Mouse (Mus musculus) hindbrain, embryonic 12.5 days (tissue): ENCODE results near the gene 9330161L09Rik. TPM values are rescaled to one million over a fixed set of nuclear protein-coding genes. Genes with fewer than 3 reads are reported as not detected.

Experiments used
- ATAC-seq: fragments of 200-750 bp; cut with Nextera tagmentation; 2 replicates; pipeline ENCODE4 v1.8.0; 2017; ENCODE audit warnings: moderate TSS enrichment; ENCODE audit not compliant: low FRiP score
- H3K27ac ChIP-seq: fragments of 300-500 bp; sonication (generic); 2 replicates; pipeline ENCODE4 v1.5.1; 2016; ENCODE audit warnings: mild to moderate bottlenecking
- H3K27me3 ChIP-seq: fragments of 300-500 bp; sonication (generic); 2 replicates; pipeline ENCODE4 v1.6.1; 2016; ENCODE audit warnings: mild to moderate bottlenecking
- H3K36me3 ChIP-seq: fragments of 300-500 bp; sonication (generic); 2 replicates; pipeline ENCODE4 v1.6.1; 2016; ENCODE audit warnings: mild to moderate bottlenecking
- H3K4me1 ChIP-seq: fragments of 300-500 bp; sonication (generic); 2 replicates; pipeline ENCODE4 v1.6.1; 2016
- H3K4me2 ChIP-seq: fragments of 300-500 bp; sonication (generic); replicated peaks from 2 replicates; pipeline ENCODE4 v1.6.1; 2016; ENCODE audit warnings: mild to moderate bottlenecking
- H3K4me3 ChIP-seq: fragments of 300-500 bp; sonication (generic); 2 replicates; pipeline ENCODE4 v1.5.1; 2016; ENCODE audit warnings: mild to moderate bottlenecking
- H3K9ac ChIP-seq: fragments of 300-500 bp; sonication (generic); 2 replicates; pipeline ENCODE4 v1.6.1; 2016; ENCODE audit warnings: mild to moderate bottlenecking, moderate library complexity
- H3K9me3 ChIP-seq: fragments of 300-500 bp; sonication (generic); replicated peaks from 2 replicates; pipeline ENCODE4 v1.6.1; 2016; ENCODE audit warnings: mild to moderate bottlenecking
- whole genome bisulfite sequencing: fragments of 180-500 bp; shearing (Covaris S2); methylation state at CpG from one replicate; pipeline ENCODE4 v1.1.7; 2016; 5-methylcytosine and 5-hydroxymethylcytosine counted together
- polyA plus RNA-seq: library from polyadenylated mRNA; unstranded; fragments of >200 nt; fragmentation: Nextera tagmentation; extraction: Ambion mirVana; gene quantifications from 2 replicates; pipeline ENCODE4 v1.2.1, GENCODE M21; 2016

9330161L09Rik gene
- polyA plus RNA-seq, 1 experiment from 2014 or later = 0.79 TPM

DNA sequence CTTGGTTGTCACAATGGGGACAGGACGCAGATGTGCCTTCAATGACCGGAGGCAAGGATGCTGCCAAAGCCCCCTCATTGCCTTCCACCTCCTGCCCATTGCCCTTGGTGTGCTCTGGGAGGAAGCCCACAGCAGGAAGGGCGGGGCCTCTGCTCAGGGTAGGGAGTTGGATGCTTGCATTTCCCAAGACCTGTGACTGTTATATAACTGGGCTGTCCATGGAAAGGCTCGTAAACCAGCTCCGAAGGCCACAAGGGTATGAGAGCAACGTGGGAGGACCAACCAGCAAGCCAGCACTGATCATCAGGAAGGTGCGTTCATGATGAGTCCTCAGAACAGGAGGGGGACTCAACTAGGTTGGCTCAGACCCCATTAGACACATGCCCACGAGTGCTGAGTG lies 46.8 kb downstream of the 9330161L09Rik start:
- no peak for ATAC-seq
- 80% methylated on average over 8 of the region's 8 CpGs for WGBS
- H3K27ac ChIP-seq = no peak overlapping the region
- no peaks in the 10 kb centered on the region for H3K27me3 ChIP-seq
- no peaks in the 10 kb centered on the region for H3K36me3 ChIP-seq
- H3K4me2 ChIP-seq = no peak overlapping the region
- no peak overlapping the region for H3K9ac ChIP-seq
- H3K4me3 ChIP-seq = no peak overlapping the region
- peaks cover 6% of the 10 kb centered on the region; the same call in 1 of the 2 replicates for H3K4me1 ChIP-seq
- H3K9me3 ChIP-seq = no peaks in the 10 kb centered on the region

DNA sequence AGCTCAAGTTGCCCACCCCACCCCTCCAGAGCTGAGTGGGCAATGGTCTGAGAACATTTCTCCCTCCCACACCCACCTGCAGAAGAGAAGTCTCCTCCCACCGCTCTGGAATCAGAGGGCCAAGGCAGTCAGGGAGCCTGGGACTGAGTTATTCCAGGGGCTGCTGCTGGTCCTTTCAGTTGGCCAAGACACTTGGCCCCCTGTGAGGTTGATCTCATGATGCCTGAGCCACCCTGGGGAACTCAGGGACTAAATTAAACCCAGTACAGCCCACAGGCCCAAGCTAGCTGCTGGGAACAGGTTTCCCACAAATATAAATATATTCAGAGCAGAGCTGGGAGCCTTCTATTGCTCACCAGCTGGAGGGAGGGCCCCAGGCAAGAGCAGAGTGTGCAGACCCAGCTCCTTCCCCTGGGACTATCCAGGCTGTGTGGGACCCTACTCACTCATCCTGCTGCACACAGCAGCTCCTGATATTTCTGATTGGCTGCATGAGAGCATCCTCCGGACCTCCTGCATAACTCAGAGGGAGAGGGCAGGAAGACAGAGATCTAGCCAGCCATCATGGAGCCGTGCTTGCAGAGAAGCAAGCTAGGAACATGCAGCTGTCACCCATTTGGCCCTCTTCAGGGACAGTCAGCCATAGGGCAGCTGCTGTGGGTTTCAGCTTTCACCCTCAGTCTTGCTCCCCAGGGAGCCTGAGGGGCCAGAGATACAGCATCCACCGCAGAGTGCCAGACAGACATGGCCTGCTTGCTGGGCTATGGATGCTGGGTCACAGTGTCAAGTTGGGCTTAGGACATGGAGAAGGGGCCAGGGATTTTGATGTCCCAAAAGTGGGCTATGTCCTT lies 48.4 kb downstream of the 9330161L09Rik start:
- H3K27ac ChIP-seq = no peak overlapping the region
- H3K27me3 ChIP-seq = no peaks in the 10 kb centered on the region
- no peaks in the 10 kb centered on the region for H3K36me3 ChIP-seq
- no peak overlapping the region for H3K9ac ChIP-seq
- no peaks in the 10 kb centered on the region for H3K9me3 ChIP-seq
- peaks cover 6% of the 10 kb centered on the region; the same call in 1 of the 2 replicates for H3K4me1 ChIP-seq
- 53% methylated on average over 4 of the region's 4 CpGs for WGBS
- H3K4me3 ChIP-seq = no peak overlapping the region
- no peak overlapping the region for H3K4me2 ChIP-seq
- ATAC-seq = peak; percentile 43; the same call in 1 of the 2 replicates

DNA sequence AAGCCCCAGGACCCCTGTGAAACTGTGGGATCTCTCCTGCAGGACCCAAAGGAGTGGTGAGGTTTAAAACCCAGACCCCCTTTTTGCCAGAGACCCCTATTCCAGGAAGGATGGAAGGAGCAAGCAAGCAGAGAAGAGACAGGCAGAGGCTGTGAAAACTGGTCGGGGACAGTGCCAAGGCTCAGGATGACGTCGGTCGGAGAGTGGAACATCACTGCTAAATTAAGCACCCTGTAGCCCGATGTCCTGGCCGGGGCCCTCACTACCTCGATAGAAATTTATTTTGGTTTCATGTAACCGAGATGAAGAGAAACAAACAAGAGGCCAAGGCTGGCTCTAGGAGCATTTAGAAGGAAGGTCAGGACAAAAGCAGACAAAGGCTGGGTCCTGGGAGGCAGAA lies 49.4 kb downstream of the 9330161L09Rik start:
- H3K9me3 ChIP-seq = no peaks in the 10 kb centered on the region
- no peaks in the 10 kb centered on the region for H3K27me3 ChIP-seq
- H3K4me3 ChIP-seq = no peak overlapping the region
- no peak for ATAC-seq
- H3K4me2 ChIP-seq = no peak overlapping the region
- no peak overlapping the region for H3K9ac ChIP-seq
- WGBS = 78% methylated on average over 8 of the region's 8 CpGs
- H3K36me3 ChIP-seq = no peaks in the 10 kb centered on the region
- H3K4me1 ChIP-seq = peaks cover 12% of the 10 kb centered on the region; the same call in 1 of the 2 replicates
- H3K27ac ChIP-seq = no peak overlapping the region

Other genes starting within 250 kb of the 9330161L09Rik start
- gene Prima1, start 165.7 kb downstream of the 9330161L09Rik start, polyA plus RNA-seq = 0.80 and 1.6 TPM in 2 replicates
- 13.6 and 14.4 TPM in 2 replicates for gene Fam181a, start 96.8 kb downstream of the 9330161L09Rik start, polyA plus RNA-seq
- gene Asb2, start 51.8 kb downstream of the 9330161L09Rik start, polyA plus RNA-seq = 0.71 and 2.0 TPM in 2 replicates
- 16.9 TPM in 2 replicates for gene Otub2, start 19.1 kb downstream of the 9330161L09Rik start, polyA plus RNA-seq
- gene Ddx24, start 18.0 kb upstream of the 9330161L09Rik start, polyA plus RNA-seq = 120 and 128 TPM in 2 replicates
- 9.2 and 11.3 TPM in 2 replicates for gene Ifi27, start 26.4 kb upstream of the 9330161L09Rik start, polyA plus RNA-seq
- gene Ifi27l2a, start 35.9 kb upstream of the 9330161L09Rik start, polyA plus RNA-seq = 3.2 and 3.7 TPM in 2 replicates
- not detected in 2 replicates for gene Ifi27l2b, start 49.4 kb upstream of the 9330161L09Rik start, polyA plus RNA-seq
- 2.6 and 2.9 TPM in 2 replicates for gene Ppp4r4, start 124.5 kb upstream of the 9330161L09Rik start, polyA plus RNA-seq
- gene Serpina10, start 223.6 kb upstream of the 9330161L09Rik start, polyA plus RNA-seq = not detected in 2 replicates
- gene Serpina6, start 249.4 kb upstream of the 9330161L09Rik start, polyA plus RNA-seq = not detected in 2 replicates